Mouse (Mus musculus): Measurements from ENCODE around the gene Igfals.

DNA sequence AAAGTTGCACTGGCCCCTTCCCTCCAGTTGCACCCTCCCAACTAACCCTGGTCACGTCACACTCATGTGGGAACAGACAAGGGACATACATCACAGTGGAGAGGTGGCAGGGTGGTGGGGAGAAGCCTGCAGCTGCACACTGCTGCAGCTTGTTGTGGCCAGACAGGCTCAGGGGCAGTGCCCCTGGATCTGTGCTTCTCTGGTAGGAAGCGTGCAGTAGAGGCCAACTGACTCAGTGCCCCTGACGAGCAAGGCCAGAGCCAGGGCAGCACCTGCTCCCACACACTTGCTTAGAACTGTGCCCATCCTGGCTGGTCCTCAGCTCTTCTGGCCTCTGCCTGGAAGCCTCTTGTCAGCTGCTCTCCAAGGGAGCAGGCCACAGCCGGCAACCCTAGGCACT lies 31.8 kb downstream of the Igfals start:
- no peak for TF ChIP-seq CTCF (conservative IDR thresholded peaks at IDR 0.05; ENCODE audit: insufficient read depth, insufficient read length, low read depth, low read length)
- no peak for TF ChIP-seq POLR2A (IDR thresholded peaks at IDR 0.05; ENCODE audit: low read depth, low read length)
